Mouse (Mus musculus): Measurements from ENCODE around the gene Ccdc57.
A peak's percentile ranks its signal among the peaks of the same experiment; 100 is the strongest.

- peak; percentile 71 for TF ChIP-seq CTCF (IDR thresholded peaks at IDR 0.05; ENCODE audit: low read depth, low read length)
- TF ChIP-seq TAL1 (conservative IDR thresholded peaks at IDR 0.05; ENCODE audit: low read depth, low read length), result no peak
- TF ChIP-seq GATA1 (IDR thresholded peaks at IDR 0.05; ENCODE audit: borderline replicate concordance, low read length), result no peak
- no peak for TF ChIP-seq GATA2 (IDR thresholded peaks at IDR 0.05; ENCODE audit: borderline replicate concordance, low read depth, low read length)
Measured at GRCm38 (mm10) chr11:120800061-120800904, 132.4 kb downstream of the Ccdc57 start.
